Mouse (Mus musculus) gonadal fat pad, adult 2 months (tissue): ENCODE results near the gene Stk36. TPM values are rescaled to one million over a fixed set of nuclear protein-coding genes. Genes with fewer than 3 reads are reported as not detected.

Experiments used
- DNase-seq: peaks from one replicate; pipeline ENCODE4 v3.0.0-alpha.2; 2012; ENCODE audit warnings: low read depth
- polyA plus RNA-seq: library from polyadenylated mRNA; depleted of rRNA; stranded (reverse); fragments of >200 nt; gene quantifications from 2 replicates; pipeline ENCODE4 v1.2.3, GENCODE M21; 2012; rRNA removed

Gene Stk36
- polyA plus RNA-seq, 1 experiment: 3.3 TPM

- no peak for DNase-seq
These were observed 67.1 kb downstream of the Stk36 start for GRCm38 (mm10) chr1:74668371-74668770.

GRCm38 (mm10) chr1:74672731-74673130 is 71.5 kb downstream of the Stk36 start:
- DNase-seq: no peak

- DNase-seq: no peak
These were observed 75.6 kb downstream of the Stk36 start for GRCm38 (mm10) chr1:74676863-74677262.

GRCm38 (mm10) chr1:74677843-74678242 is 76.6 kb downstream of the Stk36 start:
- no peak for DNase-seq

Other genes with a start within 250 kb of the Stk36 start
- 1.8 and 2.3 TPM in 2 replicates for gene Catip, start 239.3 kb upstream of the Stk36 start, polyA plus RNA-seq
- gene Slc11a1, start 226.2 kb upstream of the Stk36 start, polyA plus RNA-seq: 36.3 and 42.9 TPM in 2 replicates
- gene Ctdsp1, start 209.9 kb upstream of the Stk36 start, polyA plus RNA-seq: 106 and 112 TPM in 2 replicates
- gene Vil1, start 192.1 kb upstream of the Stk36 start, polyA plus RNA-seq: 1.3 and 2.6 TPM in 2 replicates
- gene Cnot9, start 95.4 kb upstream of the Stk36 start, polyA plus RNA-seq: 18.6 and 20.4 TPM in 2 replicates
- gene Plcd4, start 58.6 kb upstream of the Stk36 start, polyA plus RNA-seq: 0.63 and 0.91 TPM in 2 replicates
- 4.1 and 4.9 TPM in 2 replicates for gene Usp37, start 57.2 kb upstream of the Stk36 start, polyA plus RNA-seq
- 13.5 and 15.7 TPM in 2 replicates for gene Zfp142, start 13.2 kb upstream of the Stk36 start, polyA plus RNA-seq
- gene Bcs1l, start 13.2 kb upstream of the Stk36 start, polyA plus RNA-seq: 18.0 and 19.3 TPM in 2 replicates
- gene Rnf25, start within 50 bp of the Stk36 start, polyA plus RNA-seq: 61.1 and 67.2 TPM in 2 replicates
- 10.1 and 12.9 TPM in 2 replicates for gene Ttll4, start 60.3 kb downstream of the Stk36 start, polyA plus RNA-seq
- gene Cyp27a1, start 112.1 kb downstream of the Stk36 start, polyA plus RNA-seq: 35.7 and 45.1 TPM in 2 replicates
- 2.5 and 4.1 TPM in 2 replicates for gene Prkag3, start 147.8 kb downstream of the Stk36 start, polyA plus RNA-seq
- 7.4 and 13.7 TPM in 2 replicates for gene Wnt6, start 170.4 kb downstream of the Stk36 start, polyA plus RNA-seq
- gene Wnt10a, start 190.1 kb downstream of the Stk36 start, polyA plus RNA-seq: 3.2 and 3.6 TPM in 2 replicates